Mouse (Mus musculus): ENCODE data around the gene Nup43. TPM values are rescaled to one million over a fixed set of nuclear protein-coding genes. Genes with fewer than 3 reads are reported as not detected.
"Not testable (repeated sequence)": the region's sequence is repeated elsewhere in the genome, so short reads cannot be mapped to it uniquely, and the experiment has no call there.

Gene Nup43
- polyA plus RNA-seq (2015; fragmentation: Nextera tagmentation; extraction: Ambion mirVana): 61.0 and 67.0 TPM in 2 replicates

DNA sequence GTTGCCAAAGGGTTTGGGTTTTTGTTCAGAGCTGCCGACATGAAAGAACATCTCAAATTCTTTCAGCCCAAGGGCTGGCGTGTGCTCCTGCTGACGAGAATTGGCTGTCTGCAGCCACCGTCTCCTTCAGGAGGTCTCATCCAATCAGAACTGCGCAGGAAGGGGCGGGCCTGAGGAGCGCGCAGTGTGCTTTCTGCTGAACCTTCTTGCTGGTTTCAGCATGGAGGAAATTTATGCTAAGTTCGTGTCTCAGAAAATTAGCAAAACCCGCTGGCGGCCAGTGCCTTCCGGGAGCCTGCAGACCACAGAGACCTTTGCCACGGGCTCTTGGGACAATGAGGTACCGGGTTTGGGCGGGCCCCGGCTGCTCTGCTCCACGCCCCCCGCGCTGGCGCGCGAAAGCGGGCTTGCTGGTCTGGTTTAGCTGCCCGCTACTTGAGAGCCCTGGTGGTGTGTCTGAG lies at the start of gene Nup43:
Gene Nup43 (plus strand): TSS at position 162 of the 461 bp plus-strand sequence.
- H3K36me3 ChIP-seq: peaks cover 27% of the 10 kb centered on the region
- H3K4me3 ChIP-seq: peak within 1 kb of the TSS; percentile 82
- WGBS: under 1% methylated on average over 24 of the region's 24 CpGs

GRCm38 (mm10) chr10:7617556-7617955 lies 49.7 kb upstream of the Nup43 start:
- not testable (repeated sequence) for H3K4me2 ChIP-seq (replicated peaks); H3K9me3 ChIP-seq; H3K4me1 ChIP-seq; ATAC-seq (ENCODE audit: low FRiP score, low read depth); H3K27ac ChIP-seq; H3K4me3 ChIP-seq; H3K27me3 ChIP-seq; H3K9ac ChIP-seq; H3K36me3 ChIP-seq
- WGBS: 57% methylated on average over 3 of the region's 3 CpGs

More for the DNA sequence above, at the start of gene Nup43:
- H3K27ac ChIP-seq: peak within 1 kb of the TSS; percentile 52
- H3K27me3 ChIP-seq: no peaks in the 10 kb centered on the region
- peak within 1 kb of the TSS; percentile 78 for H3K4me2 ChIP-seq (replicated peaks)
- ATAC-seq (ENCODE audit: low FRiP score, low read depth): peak; percentile 90
- H3K4me1 ChIP-seq: peaks cover 14% of the 10 kb centered on the region
- H3K9ac ChIP-seq: peak within 1 kb of the TSS; percentile 80
- H3K9me3 ChIP-seq: no peaks in the 10 kb centered on the region

GRCm38 (mm10) chr10:7619821-7620241 lies 47.5 kb upstream of the Nup43 start:
- Histone ChIP-seq H3K36me3 (no peaks in the 10 kb centered on the region), H3K9ac (no peak overlapping the region), H3K4me1 (no peaks in the 10 kb centered on the region), H3K27ac (no peak overlapping the region), H3K9me3 (peaks cover 2% of the 10 kb centered on the region), H3K4me3 (no peak overlapping the region), H3K4me2 (replicated peaks) (no peak overlapping the region), H3K27me3 (no peaks in the 10 kb centered on the region)
- no peak for ATAC-seq (ENCODE audit: low FRiP score, low read depth)
- 93% methylated on average over 2 of the region's 5 CpGs for WGBS

- Histone ChIP-seq H3K36me3 (no peaks in the 10 kb centered on the region), H3K27ac (no peak overlapping the region), H3K9ac (no peak overlapping the region), H3K4me2 (replicated peaks) (no peak overlapping the region), H3K9me3 (no peaks in the 10 kb centered on the region), H3K27me3 (no peaks in the 10 kb centered on the region), H3K4me3 (no peak overlapping the region), H3K4me1 (no peaks in the 10 kb centered on the region)
- 75% methylated on average over 5 of the region's 5 CpGs for WGBS
- ATAC-seq (ENCODE audit: low FRiP score, low read depth): no peak
Measured at GRCm38 (mm10) chr10:7620723-7621122, 46.6 kb upstream of the Nup43 start.

DNA sequence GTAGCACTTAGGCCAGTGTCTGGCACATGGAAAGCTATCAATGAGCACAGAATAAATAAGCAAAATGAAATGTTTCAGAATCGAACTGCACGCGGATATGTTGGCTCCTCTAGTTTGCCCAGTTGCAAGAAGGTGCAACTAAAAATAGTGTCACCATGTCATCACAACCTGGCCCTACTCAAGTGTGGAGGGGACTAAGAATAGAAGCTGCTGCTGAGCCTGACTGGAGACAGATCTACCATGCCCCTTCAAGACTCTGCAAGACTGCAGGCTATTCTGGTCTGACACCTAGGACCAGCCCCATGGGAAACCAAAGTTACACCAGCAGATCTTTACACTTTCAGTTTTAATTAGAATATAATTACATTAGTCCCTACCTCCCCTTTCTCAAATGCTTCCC lies 44.9 kb upstream of the Nup43 start:
- 91% methylated on average over 3 of the region's 3 CpGs for WGBS
- ATAC-seq (ENCODE audit: low FRiP score, low read depth): no peak
- Histone ChIP-seq H3K27me3 (no peaks in the 10 kb centered on the region), H3K9ac (no peak overlapping the region), H3K4me1 (no peaks in the 10 kb centered on the region), H3K27ac (no peak overlapping the region), H3K4me3 (no peak overlapping the region), H3K4me2 (replicated peaks) (no peak overlapping the region), H3K9me3 (no peaks in the 10 kb centered on the region), H3K36me3 (peaks cover 4% of the 10 kb centered on the region)

GRCm38 (mm10) chr10:7623861-7624518 lies 43.3 kb upstream of the Nup43 start:
- H3K27ac ChIP-seq: no peak overlapping the region
- H3K9me3 ChIP-seq: no peaks in the 10 kb centered on the region
- H3K9ac ChIP-seq: no peak overlapping the region
- H3K27me3 ChIP-seq: no peaks in the 10 kb centered on the region
- peaks cover 11% of the 10 kb centered on the region for H3K36me3 ChIP-seq
- no peak overlapping the region for H3K4me3 ChIP-seq
- no peak for ATAC-seq (ENCODE audit: low FRiP score, low read depth)
- no peak overlapping the region for H3K4me2 ChIP-seq (replicated peaks)
- WGBS: 90% methylated on average over 3 of the region's 3 CpGs
- H3K4me1 ChIP-seq: no peaks in the 10 kb centered on the region

GRCm38 (mm10) chr10:7629092-7629491 lies 38.2 kb upstream of the Nup43 start:
- no peak overlapping the region for H3K27ac ChIP-seq
- ATAC-seq (ENCODE audit: low FRiP score, low read depth): no peak
- H3K36me3 ChIP-seq: peaks cover 45% of the 10 kb centered on the region
- no peak overlapping the region for H3K4me2 ChIP-seq (replicated peaks)
- H3K4me1 ChIP-seq: no peaks in the 10 kb centered on the region
- no peak overlapping the region for H3K9ac ChIP-seq
- WGBS: 91% methylated on average over 4 of the region's 4 CpGs
- H3K9me3 ChIP-seq: no peaks in the 10 kb centered on the region
- H3K4me3 ChIP-seq: no peak overlapping the region
- no peaks in the 10 kb centered on the region for H3K27me3 ChIP-seq

- Histone ChIP-seq H3K9ac (no peak overlapping the region), H3K4me2 (replicated peaks) (no peak overlapping the region), H3K27me3 (no peaks in the 10 kb centered on the region), H3K4me3 (no peak overlapping the region), H3K36me3 (peaks cover 45% of the 10 kb centered on the region), H3K27ac (no peak overlapping the region), H3K4me1 (no peaks in the 10 kb centered on the region), H3K9me3 (no peaks in the 10 kb centered on the region)
- ATAC-seq (ENCODE audit: low FRiP score, low read depth): no peak
- WGBS: 84% methylated on average over 5 of the region's 5 CpGs
Measured at GRCm38 (mm10) chr10:7630286-7630685, 37.0 kb upstream of the Nup43 start.

DNA sequence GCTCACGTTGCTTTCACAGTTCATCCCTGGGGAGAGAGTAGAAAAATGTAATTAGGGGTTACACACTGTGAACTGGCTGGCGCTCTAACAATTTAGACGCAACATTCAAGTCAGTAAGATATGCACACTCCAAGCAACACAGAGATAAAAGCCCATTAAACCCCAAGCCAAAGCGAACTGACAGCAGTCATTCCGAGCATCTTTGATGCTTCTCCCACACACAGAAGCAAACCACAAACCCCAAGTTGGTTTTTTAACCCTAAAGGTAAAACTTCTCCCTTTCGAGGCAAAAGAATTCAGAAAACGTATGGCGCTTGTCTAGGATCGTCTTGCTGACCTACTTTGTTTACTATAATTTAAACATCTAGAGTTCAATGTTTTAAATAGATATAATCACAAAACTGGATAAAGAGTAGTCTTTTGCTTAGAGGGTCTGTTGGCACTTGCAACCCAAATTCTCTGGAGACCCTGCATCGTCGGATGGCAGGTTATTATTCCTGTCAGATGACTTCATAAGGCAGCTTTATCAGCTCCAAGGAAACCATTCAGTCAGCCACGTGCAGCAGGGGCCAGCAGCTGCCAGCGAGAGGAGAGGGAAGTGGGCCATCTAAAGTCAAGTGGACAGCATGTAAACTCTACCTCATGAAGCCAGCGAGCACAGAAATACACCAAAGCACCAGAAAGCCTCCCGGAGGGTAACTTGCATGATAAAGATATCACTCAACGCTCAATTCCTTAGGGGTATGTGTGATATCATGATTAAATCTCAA lies 36.2 kb upstream of the Nup43 start:
- Histone ChIP-seq H3K4me3 (no peak overlapping the region), H3K9ac (no peak overlapping the region), H3K36me3 (peaks cover 45% of the 10 kb centered on the region), H3K9me3 (no peaks in the 10 kb centered on the region), H3K4me2 (replicated peaks) (no peak overlapping the region), H3K4me1 (no peaks in the 10 kb centered on the region), H3K27ac (no peak overlapping the region), H3K27me3 (no peaks in the 10 kb centered on the region)
- no peak for ATAC-seq (ENCODE audit: low FRiP score, low read depth)
- 85% methylated on average over 16 of the region's 16 CpGs for WGBS

- 98% methylated on average over 12 of the region's 12 CpGs for WGBS
- Histone ChIP-seq H3K36me3 (peaks cover 71% of the 10 kb centered on the region), H3K4me2 (replicated peaks) (no peak overlapping the region), H3K9me3 (no peaks in the 10 kb centered on the region), H3K27ac (no peak overlapping the region), H3K9ac (no peak overlapping the region), H3K4me3 (no peak overlapping the region), H3K4me1 (no peaks in the 10 kb centered on the region), H3K27me3 (no peaks in the 10 kb centered on the region)
- no peak for ATAC-seq (ENCODE audit: low FRiP score, low read depth)
Measured at GRCm38 (mm10) chr10:7640366-7640765, 26.9 kb upstream of the Nup43 start.

GRCm38 (mm10) chr10:7645911-7646310 lies 21.4 kb upstream of the Nup43 start:
- Histone ChIP-seq H3K9me3 (no peaks in the 10 kb centered on the region), H3K27me3 (no peaks in the 10 kb centered on the region), H3K36me3 (peaks cover 58% of the 10 kb centered on the region), H3K9ac (no peak overlapping the region), H3K4me1 (no peaks in the 10 kb centered on the region), H3K27ac (no peak overlapping the region), H3K4me2 (replicated peaks) (no peak overlapping the region), H3K4me3 (no peak overlapping the region)
- 87% methylated on average over 2 of the region's 2 CpGs for WGBS
- ATAC-seq (ENCODE audit: low FRiP score, low read depth): no peak

GRCm38 (mm10) chr10:7649059-7649458 lies 18.2 kb upstream of the Nup43 start:
- Histone ChIP-seq H3K4me3 (no peak overlapping the region), H3K27ac (no peak overlapping the region), H3K9ac (no peak overlapping the region), H3K4me2 (replicated peaks) (no peak overlapping the region), H3K36me3 (peaks cover 32% of the 10 kb centered on the region), H3K27me3 (no peaks in the 10 kb centered on the region), H3K4me1 (no peaks in the 10 kb centered on the region), H3K9me3 (no peaks in the 10 kb centered on the region)
- WGBS: 91% methylated on average over 4 of the region's 4 CpGs
- no peak for ATAC-seq (ENCODE audit: low FRiP score, low read depth)

Measured in limb, embryonic 13.5 days (tissue).